Mouse (Mus musculus) lung, postnatal 14 days (tissue): ENCODE data around the gene Fnip1.
A peak's percentile ranks its signal among the peaks of the same experiment; 100 is the strongest.

ENCODE experiments used
- DNase-seq: peaks from one replicate; pipeline ENCODE4 v3.0.0; 2021

Fnip1 gene

DNA sequence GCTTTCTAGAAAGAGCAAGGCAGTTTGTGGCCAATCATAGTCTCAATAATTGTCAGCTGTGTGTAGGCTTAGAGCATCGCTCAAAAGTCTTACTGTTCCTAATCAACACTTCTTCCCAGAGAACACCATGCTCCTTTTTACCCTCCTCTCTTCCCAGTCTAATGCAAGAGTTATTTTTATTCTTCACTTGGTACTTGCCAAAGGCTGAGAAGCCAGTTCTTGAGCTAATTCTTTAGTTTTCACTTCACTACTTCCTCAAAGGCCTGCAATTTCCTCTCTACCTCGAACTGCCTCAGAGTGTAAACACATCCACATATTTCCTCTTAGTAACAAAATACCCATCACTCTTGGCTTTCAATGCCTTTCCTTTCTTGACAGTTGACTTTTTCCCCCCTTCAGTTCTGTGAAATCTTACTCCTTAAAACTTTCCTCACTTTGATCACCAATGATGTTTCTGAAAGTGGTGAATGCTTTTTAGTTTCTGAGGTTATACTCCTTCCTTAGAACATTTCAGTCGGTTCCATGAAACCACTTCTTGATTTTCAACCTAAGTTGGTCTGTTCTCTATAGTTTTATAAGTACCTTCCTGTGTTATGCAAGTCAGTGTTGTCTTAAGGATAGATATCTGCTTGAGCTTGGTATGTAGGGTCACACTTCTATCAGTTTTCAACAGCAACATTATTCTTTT, 26.7 kb downstream of the Fnip1 start:
- DNase-seq = no peak

- no peak for DNase-seq
Observed at GRCm38 (mm10) chr11:54472231-54472630, 34.2 kb downstream of the Fnip1 start.

DNA sequence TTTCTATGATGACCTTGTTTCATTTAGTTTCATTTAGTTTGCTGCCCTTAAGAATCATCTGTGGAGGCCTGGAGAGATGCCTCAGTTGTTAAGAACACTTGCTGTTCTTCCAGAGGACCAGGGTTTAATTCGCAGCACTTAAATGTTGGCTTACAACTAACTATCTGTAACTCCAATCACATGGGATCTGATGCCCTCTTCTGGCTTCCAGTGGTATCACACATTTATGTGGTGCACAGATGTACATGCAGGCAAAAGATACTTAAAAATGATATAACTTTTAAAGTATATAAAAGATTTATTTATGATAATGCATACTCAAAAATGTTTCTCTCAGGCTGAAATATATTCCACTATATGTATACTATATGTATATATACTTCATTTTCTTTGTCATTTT, 40.4 kb downstream of the Fnip1 start:
- DNase-seq = peak; percentile 25

GRCm38 (mm10) chr11:54486041-54486440, 48.0 kb downstream of the Fnip1 start:
- no peak for DNase-seq

DNA sequence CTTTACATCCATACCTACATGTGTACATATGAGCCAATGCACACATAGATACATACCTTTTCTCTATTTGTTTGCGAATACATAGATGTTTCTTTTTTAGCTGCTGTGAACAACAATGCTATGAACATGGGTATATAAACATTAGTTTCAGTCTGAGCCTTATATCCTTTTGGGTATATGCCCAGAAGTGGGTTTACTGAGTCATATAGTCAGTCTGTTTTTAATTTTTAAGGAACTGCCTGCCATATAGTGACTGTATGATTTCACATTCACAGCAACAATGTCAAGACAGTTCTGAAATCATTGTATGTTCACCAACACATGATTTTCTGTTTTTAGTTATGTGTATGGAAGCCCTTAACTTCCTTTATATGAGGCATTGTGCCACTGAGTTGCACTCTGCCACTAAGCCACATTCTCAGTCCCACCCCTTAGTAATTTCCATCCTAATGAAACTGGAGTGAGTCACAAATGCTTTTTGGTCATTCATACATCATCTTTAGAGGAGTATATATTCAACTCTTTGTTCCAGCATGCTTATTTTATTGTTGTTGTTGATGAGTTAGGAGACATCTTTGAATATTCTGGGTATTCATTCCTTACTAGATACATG, 54.1 kb downstream of the Fnip1 start:
- no peak for DNase-seq

DNA sequence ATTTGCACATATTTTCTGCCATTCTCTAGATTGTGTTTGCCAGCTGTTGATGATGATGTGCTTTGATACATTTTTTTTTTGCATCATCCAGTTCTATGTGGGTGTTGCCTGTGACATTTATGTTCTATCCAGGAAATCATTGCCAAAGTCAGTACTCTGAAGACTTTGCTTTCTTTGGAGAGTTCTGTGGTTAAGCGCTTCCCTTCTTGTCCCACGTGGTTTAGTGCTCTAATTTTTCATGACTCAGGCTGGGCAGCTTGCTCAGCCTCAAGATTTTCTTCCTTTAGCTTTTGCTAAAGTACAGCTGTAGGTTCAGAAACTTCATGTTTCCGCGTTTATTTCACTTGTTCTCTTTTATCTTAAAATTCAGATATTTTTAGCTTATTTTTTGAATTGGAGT, 54.6 kb downstream of the Fnip1 start:
- DNase-seq = no peak

DNA sequence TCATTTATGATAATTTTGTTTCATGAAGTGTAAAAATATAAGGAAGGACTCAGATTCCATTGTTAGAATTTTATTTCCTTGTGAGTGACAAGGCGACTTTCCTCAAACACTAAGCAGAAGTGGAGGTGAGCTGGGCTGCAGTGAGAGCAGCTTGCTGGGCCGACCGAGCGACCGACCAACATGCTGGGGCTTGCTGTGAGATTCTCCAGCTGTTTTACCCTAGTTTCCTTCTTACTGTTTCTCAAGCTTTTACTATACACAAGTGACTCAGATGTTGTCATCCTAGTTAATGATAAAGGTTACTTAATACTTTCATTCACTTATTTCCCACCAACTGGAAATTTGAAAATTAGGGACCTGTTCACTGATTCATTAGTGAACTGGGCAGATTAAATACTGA, 61.8 kb downstream of the Fnip1 start:
- DNase-seq = no peak

DNA sequence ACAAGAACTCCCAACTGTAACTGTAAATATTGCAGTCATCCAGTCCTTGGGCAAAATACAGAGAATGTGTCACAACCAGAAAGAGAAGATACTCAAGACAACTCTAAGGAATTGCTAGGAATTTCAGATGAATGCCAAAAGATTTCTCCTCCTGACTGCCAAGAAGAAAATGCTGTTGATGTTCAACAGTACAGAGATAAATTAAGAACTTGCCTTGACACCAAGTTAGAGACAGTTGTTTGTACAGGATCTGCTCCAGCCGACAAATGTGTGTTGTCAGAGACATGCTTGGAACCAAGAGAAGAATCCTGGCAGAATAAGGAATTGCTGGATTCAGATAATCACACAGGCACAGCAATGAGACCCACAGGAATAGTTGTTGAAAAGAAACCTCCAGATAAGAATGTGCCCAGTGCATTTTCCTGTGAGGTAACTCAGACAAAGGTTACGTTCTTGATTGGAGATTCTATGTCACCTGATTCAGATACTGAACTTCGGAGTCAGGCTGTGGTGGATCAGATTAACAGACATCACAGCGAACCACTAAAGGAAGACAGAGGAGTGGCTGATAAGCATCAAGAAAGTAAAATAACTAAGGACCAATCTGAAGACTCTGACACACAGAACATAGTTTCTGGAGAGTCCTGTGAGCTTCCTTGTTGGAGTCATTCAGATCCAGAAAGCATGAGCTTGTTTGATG, 64.7 kb downstream of the Fnip1 start:
- no peak for DNase-seq

- no peak for DNase-seq
Observed at GRCm38 (mm10) chr11:54513584-54513983, 75.6 kb downstream of the Fnip1 start.

GRCm38 (mm10) chr11:54521927-54522528, 84.0 kb downstream of the Fnip1 start:
- no peak for DNase-seq

- peak; percentile 99 for DNase-seq
Observed at GRCm38 (mm10) chr11:54522529-54523430, 84.8 kb downstream of the Fnip1 start, which contains the start of gene Rapgef6. Rapgef6 (plus strand) TSS chr11:54522847.

DNA sequence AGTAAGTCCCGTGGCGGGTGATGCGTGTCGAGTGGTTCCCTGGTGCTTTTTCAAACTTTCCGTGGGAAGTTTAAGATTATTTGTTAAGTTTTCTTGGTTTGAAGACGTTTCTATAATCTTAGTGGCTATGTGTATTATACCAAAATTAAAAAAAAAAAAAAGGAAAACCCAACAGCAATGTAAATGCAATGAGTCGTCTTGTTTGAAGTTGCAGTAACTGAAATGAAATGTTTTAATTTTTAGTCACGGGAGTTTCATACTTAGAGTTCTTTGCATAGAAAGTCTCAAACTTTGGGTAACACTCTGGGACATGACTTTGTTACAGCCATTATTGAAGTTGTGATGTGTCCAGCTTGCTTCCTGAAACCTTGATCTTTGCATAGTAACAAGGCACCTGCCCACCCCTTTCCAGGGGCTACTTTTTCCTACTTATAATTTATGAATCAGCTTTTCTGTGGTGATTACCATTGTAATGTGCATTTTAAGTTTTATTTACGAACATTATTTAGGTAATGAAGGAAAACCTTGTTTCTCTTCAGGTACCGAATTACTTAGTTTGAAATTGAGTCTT, 85.5 kb downstream of the Fnip1 start:
- DNase-seq = no peak

- no peak for DNase-seq
Observed at GRCm38 (mm10) chr11:54528002-54528401, 90.0 kb downstream of the Fnip1 start.

DNA sequence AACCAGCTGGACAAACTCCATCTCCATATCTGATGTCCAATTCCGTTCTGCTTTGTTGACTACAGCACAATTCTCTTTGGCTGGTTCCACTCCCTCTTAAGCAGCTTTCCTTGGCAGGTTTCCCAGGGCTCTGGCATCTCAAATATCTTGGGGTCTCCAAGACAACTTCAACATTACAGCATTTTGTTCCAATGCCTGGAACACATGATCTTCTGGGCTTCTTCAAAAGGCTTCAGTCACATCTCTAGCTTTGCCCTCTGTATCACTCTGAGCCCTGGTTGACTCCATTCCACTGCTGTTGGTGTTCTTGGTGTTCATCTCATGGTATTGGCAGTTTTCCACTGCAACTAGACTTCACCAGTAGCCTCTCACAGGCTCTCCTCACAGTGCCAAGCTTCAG, 92.4 kb downstream of the Fnip1 start:
- peak; percentile 79 for DNase-seq

- DNase-seq = no peak
Observed at GRCm38 (mm10) chr11:54530916-54531315, 92.9 kb downstream of the Fnip1 start.

GRCm38 (mm10) chr11:54533834-54534233, 95.8 kb downstream of the Fnip1 start:
- no peak for DNase-seq

GRCm38 (mm10) chr11:54534871-54535270, 96.9 kb downstream of the Fnip1 start:
- peak; percentile 88 for DNase-seq

DNA sequence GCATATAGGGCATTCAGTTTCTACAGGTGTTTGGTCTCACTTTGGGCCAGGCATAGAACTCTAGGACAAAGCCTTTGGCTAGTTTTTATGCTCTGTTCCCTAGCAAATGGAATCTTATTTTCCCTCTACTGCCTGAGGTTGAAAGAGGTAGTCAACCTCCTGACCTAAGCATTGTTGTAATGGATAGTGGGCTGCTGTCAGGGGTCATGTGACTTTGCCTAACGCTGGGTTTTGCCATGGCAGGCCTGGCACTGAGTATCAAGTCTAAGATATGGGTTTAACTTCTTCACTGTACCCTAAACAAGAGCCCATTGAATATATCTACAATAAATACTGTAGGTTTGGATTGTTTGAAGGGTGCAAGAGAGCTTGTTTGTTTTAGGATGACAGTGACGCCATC, 101.0 kb downstream of the Fnip1 start:
- DNase-seq = no peak

GRCm38 (mm10) chr11:54539486-54539885, 101.5 kb downstream of the Fnip1 start:
- DNase-seq = no peak

- no peak for DNase-seq
Observed at GRCm38 (mm10) chr11:54540328-54540727, 102.3 kb downstream of the Fnip1 start.

GRCm38 (mm10) chr11:54542414-54542813, 104.4 kb downstream of the Fnip1 start:
- DNase-seq = no peak

DNA sequence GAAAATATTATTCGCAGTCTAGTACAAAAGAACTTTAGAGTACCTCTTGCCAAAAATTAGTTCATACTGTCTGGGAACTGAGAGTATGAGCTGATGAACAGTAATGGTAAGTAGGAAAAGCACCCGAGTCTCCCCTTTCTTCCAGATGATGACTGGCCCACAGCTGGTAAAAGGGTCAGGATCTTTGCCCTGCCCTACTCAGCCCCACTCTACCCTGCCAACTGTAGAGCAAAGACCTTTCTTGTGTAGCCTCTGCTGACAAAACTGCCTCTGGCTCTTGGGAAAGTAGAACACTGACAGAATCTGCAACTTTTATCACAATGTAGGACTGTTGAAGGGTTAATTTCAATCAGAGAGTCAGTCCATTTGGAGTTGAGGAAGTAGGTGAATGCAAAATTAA, 117.0 kb downstream of the Fnip1 start:
- DNase-seq = no peak
